Mouse (Mus musculus) testis, postnatal 14 days (tissue): Measurements from ENCODE around the gene Flnc.
"Not testable (repeated sequence)": the region's sequence is repeated elsewhere in the genome, so short reads cannot be mapped to it uniquely, and the experiment has no call there.

Source experiments
- DNase-seq: peaks from one replicate; pipeline ENCODE4 v3.0.0; 2021; ENCODE audit warnings: low spot score

The Flnc gene

DNA sequence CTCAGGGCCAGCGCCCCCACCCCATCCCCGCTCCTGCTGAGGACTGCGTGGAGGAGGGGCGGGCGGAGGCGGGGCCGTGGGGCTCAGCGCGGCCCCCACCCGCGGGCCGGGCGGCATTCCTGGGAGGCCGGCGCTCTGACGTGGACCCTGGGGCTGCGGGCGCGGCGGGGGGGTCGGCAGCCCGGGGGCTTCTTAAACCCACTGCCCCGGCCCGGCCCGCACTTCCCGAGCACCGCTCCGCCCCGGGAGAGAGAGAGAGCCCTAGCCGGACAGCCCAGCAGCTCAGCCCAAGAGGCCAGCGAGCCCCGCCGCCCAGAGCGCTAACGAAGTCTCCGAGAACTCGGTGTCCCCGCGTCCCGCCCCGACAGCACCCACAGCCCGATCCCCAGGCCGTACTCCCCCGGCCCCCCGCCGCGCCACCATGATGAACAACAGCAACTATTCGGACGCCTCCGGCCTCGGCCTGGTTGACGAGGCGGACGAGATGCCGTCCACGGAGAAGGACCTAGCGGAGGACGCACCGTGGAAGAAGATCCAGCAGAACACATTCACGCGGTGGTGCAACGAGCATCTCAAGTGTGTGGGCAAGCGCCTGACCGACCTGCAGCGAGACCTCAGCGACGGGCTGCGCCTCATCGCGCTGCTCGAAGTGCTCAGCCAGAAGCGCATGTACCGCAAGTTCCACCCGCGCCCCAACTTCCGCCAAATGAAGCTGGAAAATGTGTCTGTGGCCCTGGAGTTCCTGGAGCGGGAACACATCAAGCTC is at the start of gene Flnc:
TSS of gene Flnc (plus strand) at position 219 of the 766 bp plus-strand sequence.
- DNase-seq: peak; percentile 39

GRCm38 (mm10) chr6:29388052-29388518 is 45.0 kb upstream of the Flnc start, which contains the start of gene Opn1sw:
Gene Opn1sw (minus strand): TSS chr6:29388468.
- DNase-seq: no peak

GRCm38 (mm10) chr6:29388606-29389080 is 44.4 kb upstream of the Flnc start:
- peak; percentile 83 for DNase-seq

DNA sequence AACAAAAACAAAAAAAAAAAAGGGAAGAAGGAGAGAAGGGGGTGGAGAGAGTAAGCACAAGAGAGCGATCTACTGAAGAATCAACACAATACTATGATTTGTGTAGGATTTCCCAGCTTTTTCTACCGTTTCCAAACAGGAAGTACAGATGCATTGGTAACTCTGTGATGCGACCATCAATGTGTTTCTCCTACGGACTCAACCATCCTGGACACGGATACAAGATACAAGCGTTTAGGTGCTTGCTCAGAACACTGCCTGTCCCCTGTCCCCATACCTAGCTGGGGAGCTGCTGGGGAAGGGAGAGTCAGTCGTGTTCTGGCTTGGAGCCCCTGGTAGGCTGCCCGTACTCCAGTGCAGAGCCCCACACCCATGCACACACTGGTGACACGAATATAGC is 43.6 kb upstream of the Flnc start:
- DNase-seq: no peak

GRCm38 (mm10) chr6:29390500-29390899 is 42.6 kb upstream of the Flnc start:
- not testable (repeated sequence) for DNase-seq

DNA sequence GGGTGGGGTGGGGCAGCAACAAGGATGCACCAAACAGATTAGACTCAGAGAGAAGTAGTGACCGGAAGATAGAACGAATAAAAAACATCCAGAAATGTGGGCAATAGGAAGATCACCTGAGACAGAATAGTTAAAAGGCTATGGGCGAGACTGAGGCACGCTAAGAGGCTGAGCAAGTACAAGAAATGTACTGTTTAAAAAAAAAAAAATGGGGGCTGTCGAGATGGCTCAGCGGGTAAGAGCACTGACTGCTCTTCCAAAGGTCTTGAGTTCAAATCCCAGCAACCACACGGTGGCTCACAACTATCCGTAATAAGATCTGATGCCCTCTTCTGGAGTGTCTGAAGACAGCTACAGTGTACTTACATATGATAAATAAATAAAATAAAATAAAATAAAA is 41.8 kb upstream of the Flnc start:
- DNase-seq: not testable (repeated sequence)

- no peak for DNase-seq
Measured at GRCm38 (mm10) chr6:29391802-29392201, 41.3 kb upstream of the Flnc start.

GRCm38 (mm10) chr6:29394286-29394685 is 38.8 kb upstream of the Flnc start:
- no peak for DNase-seq

DNA sequence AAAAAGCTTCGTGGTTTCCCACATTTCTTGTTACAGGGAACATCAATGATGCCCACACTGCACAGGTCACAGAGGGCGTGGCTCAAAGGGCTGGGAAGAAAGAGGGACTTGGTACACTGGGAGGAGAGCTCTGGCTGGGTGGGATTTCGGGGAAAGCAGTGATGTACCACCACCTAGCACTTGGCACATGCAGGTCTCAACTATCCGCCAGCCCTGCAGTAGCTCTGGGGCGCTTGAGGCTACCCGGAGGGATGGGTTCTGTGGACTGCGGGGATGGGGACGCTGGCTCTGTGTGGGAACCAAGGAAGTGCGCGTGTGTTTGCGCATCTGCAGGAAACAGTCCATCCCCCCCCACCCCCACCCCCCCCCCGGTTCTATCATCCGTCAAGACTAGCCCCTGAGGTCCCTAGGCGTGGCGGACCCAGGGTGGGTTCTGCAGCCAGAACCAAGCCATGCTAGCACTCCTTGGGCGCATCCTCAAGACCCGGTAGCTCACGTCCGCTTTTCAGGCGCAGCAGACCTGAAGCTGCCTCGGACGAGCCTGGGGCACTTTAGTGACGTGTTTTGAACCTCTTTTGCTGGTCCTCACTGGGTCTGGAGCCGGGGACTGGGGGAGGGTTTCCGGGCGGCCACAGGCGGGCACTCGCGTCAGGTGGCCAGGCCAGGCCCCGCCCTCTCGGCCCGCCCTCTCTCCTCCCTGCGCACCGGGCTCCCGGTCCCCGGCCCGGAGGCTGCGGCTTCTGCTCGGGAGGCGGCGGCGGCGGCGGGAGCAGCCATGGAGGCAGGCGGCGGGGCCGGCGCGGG is 36.9 kb upstream of the Flnc start, which contains the start of gene Ccdc136:
TSS of gene Ccdc136 (plus strand) at position 400 of the 804 bp plus-strand sequence.
- DNase-seq: peak; percentile 48

- peak; percentile 30 for DNase-seq
Measured at GRCm38 (mm10) chr6:29396714-29397540, 36.1 kb upstream of the Flnc start.

DNA sequence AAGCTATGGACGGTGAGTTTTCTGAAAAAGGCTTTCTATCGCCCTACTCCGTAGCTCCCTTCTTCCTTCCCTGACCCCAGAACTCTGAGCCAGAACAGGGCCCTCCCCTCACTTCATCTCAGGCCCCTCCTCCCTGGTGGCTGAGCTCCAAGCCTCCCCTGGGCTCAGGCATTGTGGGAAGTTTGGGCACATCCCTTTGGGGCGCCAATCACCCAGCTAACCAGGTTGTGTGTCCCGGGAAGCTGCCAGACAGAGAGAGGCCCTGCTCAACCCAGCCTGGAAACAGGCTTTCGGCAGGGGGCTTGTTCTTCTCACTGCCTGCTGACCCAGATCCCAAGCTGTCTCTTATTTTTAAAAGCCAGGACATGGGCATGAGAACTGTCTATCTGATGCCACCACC is 35.5 kb upstream of the Flnc start:
- DNase-seq: no peak

DNA sequence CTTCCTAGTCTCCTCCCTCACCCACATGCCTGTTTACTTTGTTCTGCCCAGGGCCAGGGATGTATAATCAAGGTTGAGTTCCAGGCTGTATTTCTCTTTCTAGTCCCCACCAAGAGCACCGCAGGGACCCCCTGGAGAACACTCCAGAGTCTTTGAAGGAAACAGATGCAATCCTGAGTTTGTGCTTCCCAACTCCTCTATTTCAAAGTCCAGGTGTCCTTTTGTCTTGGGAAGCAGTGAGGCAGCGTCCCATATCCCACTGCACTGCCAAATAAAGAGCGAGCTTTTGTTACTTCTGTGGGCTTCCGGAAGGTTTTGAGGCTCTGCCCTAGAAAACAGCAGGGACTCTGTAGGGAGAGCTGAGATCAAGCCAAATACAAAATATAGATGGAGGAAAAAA is 33.2 kb upstream of the Flnc start:
- no peak for DNase-seq

- peak; percentile 88 for DNase-seq
Measured at GRCm38 (mm10) chr6:29402693-29403342, 30.2 kb upstream of the Flnc start.

DNA sequence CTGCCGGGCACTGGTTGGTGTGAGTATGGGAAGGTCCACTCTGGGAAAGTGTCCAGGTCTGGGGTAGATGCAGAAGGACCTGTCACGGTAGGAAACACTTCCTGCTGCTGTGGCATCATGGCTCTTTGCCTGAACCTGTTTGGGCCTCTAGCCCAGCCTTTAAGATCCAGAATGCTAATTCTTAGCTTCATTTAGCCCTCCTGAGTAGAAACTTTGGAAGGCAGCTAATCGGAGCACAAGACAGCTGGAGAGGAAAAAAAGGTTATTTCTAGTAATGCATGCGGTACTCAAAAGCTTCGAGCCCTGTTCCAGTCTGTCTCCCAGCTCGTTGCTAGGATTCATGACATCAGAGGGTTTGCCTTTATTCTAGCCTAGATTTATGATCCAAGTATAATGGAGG is 26.6 kb upstream of the Flnc start:
- no peak for DNase-seq

DNA sequence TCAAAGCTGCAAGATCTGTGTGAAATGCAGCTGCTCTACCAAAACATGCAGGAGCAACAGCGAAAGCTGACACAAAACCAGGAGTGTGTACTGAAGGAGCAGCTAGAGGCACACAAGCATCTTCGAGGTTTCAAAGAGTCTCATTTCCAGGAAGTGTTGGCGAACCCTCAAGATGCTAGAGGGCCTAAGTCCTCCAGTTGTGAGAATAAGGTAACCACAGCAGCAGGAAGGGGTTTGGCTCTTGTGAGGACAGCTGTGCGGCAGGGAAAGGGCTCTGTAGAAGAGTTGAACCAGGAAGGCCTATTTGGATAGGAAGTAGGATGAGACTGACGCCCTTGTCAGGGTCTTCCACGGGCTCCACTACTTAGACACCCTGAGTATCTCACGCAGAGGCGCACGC is 17.6 kb upstream of the Flnc start:
- DNase-seq: no peak

DNA sequence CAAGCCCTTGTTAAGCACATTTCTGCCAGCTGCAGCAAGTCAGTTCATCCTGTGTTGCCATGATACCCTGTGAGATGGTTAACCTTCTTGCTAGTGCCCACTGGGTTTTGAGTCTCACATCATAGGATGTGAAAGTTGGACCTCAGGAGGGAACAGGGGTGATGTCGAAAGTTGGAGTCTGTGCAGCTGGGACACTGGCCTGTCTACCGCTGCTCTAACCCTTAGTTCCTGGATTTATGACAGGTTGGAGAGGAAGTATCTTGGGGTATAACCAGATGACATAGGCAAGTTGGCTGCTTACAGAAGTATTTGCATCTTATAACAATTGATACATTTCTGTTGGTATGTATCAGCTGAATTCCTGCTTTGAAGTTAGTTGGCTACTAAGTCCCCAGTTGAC is 12.5 kb upstream of the Flnc start:
- no peak for DNase-seq

GRCm38 (mm10) chr6:29425118-29425517 is 7.9 kb upstream of the Flnc start:
- no peak for DNase-seq

DNA sequence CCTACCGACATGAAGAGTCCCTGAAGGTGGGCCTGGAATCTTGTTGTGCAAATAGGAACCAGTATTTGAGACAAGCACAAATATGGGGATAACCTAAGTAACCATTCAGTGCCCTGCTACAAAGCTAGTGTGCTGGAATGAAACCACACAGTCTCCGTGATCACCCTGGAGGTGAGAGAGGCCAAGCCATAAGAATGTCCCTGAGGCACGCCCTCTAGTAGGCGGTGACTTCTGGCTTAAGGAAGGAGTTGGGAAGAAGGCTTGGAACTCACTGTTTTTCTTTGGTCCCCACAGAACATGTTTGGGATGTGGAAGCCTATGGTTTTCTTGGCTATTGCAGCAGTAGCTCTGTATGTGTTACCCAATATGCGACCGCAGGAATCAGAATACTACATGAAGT is 6.7 kb upstream of the Flnc start:
- no peak for DNase-seq

GRCm38 (mm10) chr6:29428171-29428570 is 4.9 kb upstream of the Flnc start:
- DNase-seq: no peak

DNA sequence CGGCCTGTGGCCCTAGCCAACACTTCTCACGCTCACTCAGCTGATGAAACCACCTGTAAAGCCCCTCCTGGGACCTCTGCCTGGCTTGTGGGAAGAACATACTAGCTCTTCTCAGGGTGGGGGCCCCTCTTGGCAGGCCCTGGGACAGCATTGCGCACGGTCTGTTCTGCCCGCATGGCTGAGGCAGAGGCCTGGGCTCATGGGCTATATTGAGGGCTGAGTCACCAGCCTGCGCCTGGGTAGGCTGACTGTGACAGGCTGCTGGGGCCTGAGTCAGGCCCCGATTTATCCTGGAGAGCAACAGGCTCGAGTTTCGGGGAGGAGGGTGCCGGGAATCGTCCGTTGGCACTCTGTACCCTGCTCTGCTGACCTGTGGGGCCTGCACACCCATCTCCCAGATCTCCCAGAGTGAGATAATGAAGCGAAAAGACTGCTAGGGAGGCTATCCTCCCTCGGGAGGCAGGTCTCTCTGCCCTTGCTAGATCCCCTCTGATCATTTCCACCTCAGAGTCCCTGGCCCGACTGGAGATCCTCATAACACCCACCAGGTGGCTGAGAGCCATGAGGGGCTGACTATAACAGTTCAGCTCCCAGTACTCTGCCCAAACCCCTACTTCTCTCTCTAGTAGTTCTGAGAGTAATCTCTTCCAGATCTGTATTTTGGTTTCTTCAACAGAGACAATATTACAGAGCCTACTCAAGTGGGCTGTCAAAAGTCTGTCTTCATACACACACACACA is 2.2 kb upstream of the Flnc start:
- DNase-seq: no peak

DNA sequence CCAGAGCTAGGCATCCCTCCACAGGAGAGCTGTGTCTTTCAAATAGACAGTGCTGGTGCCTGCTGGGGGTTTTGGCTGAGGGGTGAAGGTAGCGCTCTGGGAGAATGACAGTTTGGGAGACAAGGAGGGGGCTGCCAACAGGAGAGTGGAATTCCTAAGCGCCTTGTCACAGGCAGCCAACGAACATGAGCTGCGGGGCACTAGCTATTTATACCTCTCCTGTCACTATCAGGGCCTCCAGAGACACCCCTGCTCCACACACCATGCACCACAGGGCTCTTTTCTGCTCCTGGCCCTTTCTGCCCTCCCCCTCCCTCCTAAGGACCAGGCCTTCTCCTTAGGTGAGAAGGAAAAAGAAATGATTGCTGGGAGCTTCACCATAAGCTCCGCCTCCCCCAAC is 1.6 kb upstream of the Flnc start:
- no peak for DNase-seq
